Mouse (Mus musculus): ENCODE data around the gene Gm17428. TPM values are rescaled to one million over a fixed set of nuclear protein-coding genes. Genes with fewer than 3 reads are reported as not detected.

Gm17428 gene
- not detected in 2 replicates for polyA plus RNA-seq (2014; fragmentation: Nextera tagmentation; extraction: Ambion mirVana)

- no peaks in the 10 kb centered on the region for H3K9me3 ChIP-seq (replicated peaks; ENCODE audit: control insufficient read depth, low read length)
- H3K27ac ChIP-seq (replicated peaks; ENCODE audit: low read depth, low read length): no peak within 1 kb of the TSS
- 68% methylated on average over 1 of the region's 1 CpGs for WGBS
- no peaks in the 10 kb centered on the region for H3K27me3 ChIP-seq (ENCODE audit: control insufficient read depth, insufficient read depth, low read length)
- ATAC-seq (replicated peaks; ENCODE audit: insufficient number of reproducible peaks, low FRiP score, low TSS enrichment, low read depth) (no peak), DNase-seq (ENCODE audit: low spot score) (no peak)
- no peak within 1 kb of the TSS for H3K9ac ChIP-seq (replicated peaks; ENCODE audit: low read length)
- H3K4me3 ChIP-seq (ENCODE audit: low read depth, low read length): no peak within 1 kb of the TSS
- no peak within 1 kb of the TSS for H3K4me2 ChIP-seq (ENCODE audit: low read depth, low read length)
- no peaks in the 10 kb centered on the region for H3K36me3 ChIP-seq (replicated peaks; ENCODE audit: control insufficient read depth, insufficient read depth, low read depth, low read length)
- H3K4me1 ChIP-seq (ENCODE audit: control insufficient read depth, insufficient read depth, low read length): no peaks in the 10 kb centered on the region
Measured at GRCm38 (mm10) chr14:54976633-54977032, at the start of gene Gm17428. Gm17428 (plus strand) TSS chr14:54976933.

- Histone ChIP-seq H3K36me3 (replicated peaks; ENCODE audit: control insufficient read depth, insufficient read depth, low read depth, low read length) (no peaks in the 10 kb centered on the region; the same call in 1 of the 2 replicates), H3K27me3 (ENCODE audit: control insufficient read depth, insufficient read depth, low read length) (no peaks in the 10 kb centered on the region), H3K9ac (replicated peaks; ENCODE audit: low read length) (peak overlapping the region; percentile 98), H3K4me1 (ENCODE audit: control insufficient read depth, insufficient read depth, low read length) (peaks cover 11% of the 10 kb centered on the region), H3K4me2 (ENCODE audit: low read depth, low read length) (peak overlapping the region; percentile 97), H3K27ac (replicated peaks; ENCODE audit: low read depth, low read length) (peak overlapping the region; percentile 99), H3K9me3 (replicated peaks; ENCODE audit: control insufficient read depth, low read length) (no peaks in the 10 kb centered on the region), H3K4me3 (ENCODE audit: low read depth, low read length) (peak overlapping the region; percentile 49)
- ATAC-seq (replicated peaks; ENCODE audit: insufficient number of reproducible peaks, low FRiP score, low TSS enrichment, low read depth) (no peak), DNase-seq (ENCODE audit: low spot score) (no peak)
- 15% methylated on average over 7 of the region's 7 CpGs for WGBS
Measured at GRCm38 (mm10) chr14:54927296-54927695, 49.4 kb upstream of the Gm17428 start.

DNA sequence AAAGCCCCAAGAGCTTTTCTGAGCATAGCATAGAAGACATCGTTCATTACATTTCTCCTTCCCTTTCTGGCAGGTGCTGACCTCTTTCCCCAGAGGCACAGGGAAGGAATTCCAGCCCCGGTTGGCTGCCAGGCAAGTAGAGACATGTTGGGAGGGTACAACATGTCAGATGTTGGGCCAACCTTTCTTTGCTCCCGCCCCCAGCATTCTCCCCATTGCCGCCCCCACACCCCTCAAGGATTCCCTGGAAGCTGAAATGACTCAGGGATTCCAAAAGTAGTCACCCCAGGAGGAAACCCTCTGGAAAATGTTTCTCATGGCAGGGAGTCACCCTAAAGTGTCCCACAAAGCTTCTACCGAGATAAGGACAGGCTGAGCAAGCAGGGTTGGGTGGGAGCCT is 46.9 kb upstream of the Gm17428 start:
- no peaks in the 10 kb centered on the region for H3K9me3 ChIP-seq (replicated peaks; ENCODE audit: control insufficient read depth, low read length)
- H3K27me3 ChIP-seq (ENCODE audit: control insufficient read depth, insufficient read depth, low read length): no peaks in the 10 kb centered on the region
- no peak overlapping the region for H3K4me2 ChIP-seq (ENCODE audit: low read depth, low read length)
- WGBS: 67% methylated on average over 5 of the region's 5 CpGs
- no peak for DNase-seq (ENCODE audit: low spot score)
- peaks cover 9% of the 10 kb centered on the region for H3K4me1 ChIP-seq (ENCODE audit: control insufficient read depth, insufficient read depth, low read length)
- H3K4me3 ChIP-seq (ENCODE audit: low read depth, low read length): no peak overlapping the region
- H3K36me3 ChIP-seq (replicated peaks; ENCODE audit: control insufficient read depth, insufficient read depth, low read depth, low read length): no peaks in the 10 kb centered on the region
- no peak overlapping the region for H3K9ac ChIP-seq (replicated peaks; ENCODE audit: low read length)
- no peak for ATAC-seq (replicated peaks; ENCODE audit: insufficient number of reproducible peaks, low FRiP score, low TSS enrichment, low read depth)
- H3K27ac ChIP-seq (replicated peaks; ENCODE audit: low read depth, low read length): no peak overlapping the region

DNA sequence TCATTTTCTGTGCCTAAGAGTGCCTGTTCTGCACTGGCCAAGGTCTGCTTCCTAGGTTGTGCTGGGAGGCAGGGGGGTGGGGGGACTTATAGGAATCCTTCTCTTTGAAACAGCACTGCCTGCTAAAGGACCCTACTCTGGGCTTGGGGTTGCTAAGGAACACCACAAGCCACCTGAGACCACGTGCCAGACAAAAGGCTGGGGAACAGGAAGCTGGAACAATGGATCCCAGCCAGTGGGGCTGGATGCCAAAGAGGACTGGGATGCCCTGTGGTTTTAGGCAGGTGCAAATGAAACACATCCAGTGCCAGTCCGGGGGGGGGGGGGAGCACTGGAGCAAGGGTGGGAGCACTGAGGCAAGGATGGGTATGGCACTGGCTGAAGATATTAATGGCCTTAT is 46.3 kb upstream of the Gm17428 start:
- no peak overlapping the region for H3K9ac ChIP-seq (replicated peaks; ENCODE audit: low read length)
- H3K27ac ChIP-seq (replicated peaks; ENCODE audit: low read depth, low read length): no peak overlapping the region
- no peaks in the 10 kb centered on the region for H3K36me3 ChIP-seq (replicated peaks; ENCODE audit: control insufficient read depth, insufficient read depth, low read depth, low read length)
- DNase-seq (ENCODE audit: low spot score) (no peak), ATAC-seq (replicated peaks; ENCODE audit: insufficient number of reproducible peaks, low FRiP score, low TSS enrichment, low read depth) (no peak)
- 28% methylated on average over 2 of the region's 2 CpGs for WGBS
- no peak overlapping the region for H3K4me2 ChIP-seq (ENCODE audit: low read depth, low read length)
- H3K9me3 ChIP-seq (replicated peaks; ENCODE audit: control insufficient read depth, low read length): no peaks in the 10 kb centered on the region
- no peaks in the 10 kb centered on the region for H3K27me3 ChIP-seq (ENCODE audit: control insufficient read depth, insufficient read depth, low read length)
- H3K4me1 ChIP-seq (ENCODE audit: control insufficient read depth, insufficient read depth, low read length): peaks cover 5% of the 10 kb centered on the region
- H3K4me3 ChIP-seq (ENCODE audit: low read depth, low read length): no peak overlapping the region

- Histone ChIP-seq H3K4me3 (ENCODE audit: low read depth, low read length) (no peak within 1 kb of the TSS), H3K4me2 (ENCODE audit: low read depth, low read length) (no peak within 1 kb of the TSS), H3K27ac (replicated peaks; ENCODE audit: low read depth, low read length) (no peak within 1 kb of the TSS), H3K9ac (replicated peaks; ENCODE audit: low read length) (0 out of 2 replicates have a peak within 1 kb of the TSS, but pooled peaks have one; percentile 6), H3K36me3 (replicated peaks; ENCODE audit: control insufficient read depth, insufficient read depth, low read depth, low read length) (no peaks in the 10 kb centered on the region), H3K27me3 (ENCODE audit: control insufficient read depth, insufficient read depth, low read length) (no peaks in the 10 kb centered on the region), H3K9me3 (replicated peaks; ENCODE audit: control insufficient read depth, low read length) (no peaks in the 10 kb centered on the region), H3K4me1 (ENCODE audit: control insufficient read depth, insufficient read depth, low read length) (peaks cover 8% of the 10 kb centered on the region; the same call in 1 of the 2 replicates)
- WGBS: 37% methylated on average over 6 of the region's 6 CpGs
- DNase-seq (ENCODE audit: low spot score) (no peak), ATAC-seq (replicated peaks; ENCODE audit: insufficient number of reproducible peaks, low FRiP score, low TSS enrichment, low read depth) (no peak)
Measured at GRCm38 (mm10) chr14:54932645-54933150, 44.0 kb upstream of the Gm17428 start, which contains the start of gene Il25. Il25 (plus strand) TSS chr14:54932695.

DNA sequence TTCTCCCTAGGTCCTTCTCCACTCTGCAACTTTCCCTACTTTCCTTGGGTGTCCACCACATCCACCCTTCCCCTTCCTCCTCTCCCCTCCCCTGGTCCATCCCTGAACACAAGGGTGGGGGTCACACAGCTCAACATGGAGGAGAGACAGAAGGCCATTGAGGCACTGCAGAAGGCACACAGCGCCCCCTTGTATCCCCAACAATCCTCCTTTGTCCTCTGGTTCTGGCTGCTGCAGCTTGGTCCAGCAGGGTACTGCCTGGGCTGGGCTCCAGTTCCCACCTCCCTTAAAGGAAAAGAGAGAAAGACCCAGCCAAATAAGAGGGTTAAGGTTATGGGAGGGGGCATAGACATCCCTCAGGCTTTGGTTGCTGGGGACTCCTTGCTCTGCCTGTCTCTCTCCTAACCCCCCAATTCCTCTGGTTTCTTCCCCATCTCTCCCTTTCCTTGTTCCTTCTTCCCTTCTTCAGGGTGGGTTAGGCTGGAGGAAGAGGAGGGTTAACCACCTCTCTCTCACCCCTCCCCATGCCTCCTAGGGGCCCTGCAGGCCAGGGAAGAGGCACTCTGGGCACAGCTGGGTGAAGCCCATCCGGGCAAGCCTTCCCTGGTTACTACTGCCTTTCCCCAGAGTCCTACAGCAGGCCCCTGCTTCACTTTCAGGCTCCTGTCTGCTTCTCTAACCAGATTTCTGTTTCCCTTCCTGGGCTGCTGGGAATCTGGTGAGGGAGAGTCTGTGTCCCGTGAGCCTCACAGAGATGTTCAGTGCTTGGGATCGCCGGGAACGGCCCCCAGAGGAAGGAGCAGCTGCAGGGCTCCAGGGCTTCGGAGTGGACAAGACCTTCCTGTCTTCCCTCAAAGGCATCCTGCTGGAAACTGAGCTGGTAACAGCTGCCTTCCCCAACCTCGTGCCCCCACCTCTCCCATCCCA is 40.6 kb upstream of the Gm17428 start, which contains the start of gene Cmtm5:
Cmtm5 (plus strand) TSS at position 358 of the 927 bp plus-strand sequence.
- DNase-seq (ENCODE audit: low spot score): no peak
- peak within 1 kb of the TSS; percentile 52 for H3K9ac ChIP-seq (replicated peaks; ENCODE audit: low read length)
- H3K4me3 ChIP-seq (ENCODE audit: low read depth, low read length): no peak within 1 kb of the TSS
- peak within 1 kb of the TSS; percentile 52 for H3K27ac ChIP-seq (replicated peaks; ENCODE audit: low read depth, low read length)
- peaks cover 7% of the 10 kb centered on the region; the same call in 1 of the 2 replicates for H3K4me1 ChIP-seq (ENCODE audit: control insufficient read depth, insufficient read depth, low read length)
- 11% methylated on average over 8 of the region's 8 CpGs for WGBS
- ATAC-seq (replicated peaks; ENCODE audit: insufficient number of reproducible peaks, low FRiP score, low TSS enrichment, low read depth): no peak
- H3K36me3 ChIP-seq (replicated peaks; ENCODE audit: control insufficient read depth, insufficient read depth, low read depth, low read length): no peaks in the 10 kb centered on the region
- no peaks in the 10 kb centered on the region for H3K27me3 ChIP-seq (ENCODE audit: control insufficient read depth, insufficient read depth, low read length)
- H3K4me2 ChIP-seq (ENCODE audit: low read depth, low read length): no peak within 1 kb of the TSS; the same call in 1 of the 2 replicates
- no peaks in the 10 kb centered on the region for H3K9me3 ChIP-seq (replicated peaks; ENCODE audit: control insufficient read depth, low read length)

DNA sequence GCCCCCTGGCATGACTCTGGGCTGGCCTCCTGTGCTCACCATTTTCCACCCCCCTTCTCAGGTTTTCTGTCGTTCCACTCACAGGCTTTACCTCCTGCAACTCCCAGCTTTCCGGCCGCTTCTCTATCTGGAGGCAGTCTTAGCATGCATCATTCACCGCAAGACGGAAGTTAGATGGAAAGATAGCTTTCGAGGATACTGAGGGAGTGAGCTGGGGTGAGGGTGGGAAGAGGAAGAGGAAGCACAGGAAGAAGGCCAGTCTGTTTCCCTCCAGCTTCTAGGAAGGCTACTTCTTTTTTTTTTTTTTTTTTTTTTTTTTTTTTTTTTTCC is 39.9 kb upstream of the Gm17428 start:
- no peaks in the 10 kb centered on the region for H3K27me3 ChIP-seq (ENCODE audit: control insufficient read depth, insufficient read depth, low read length)
- ATAC-seq (replicated peaks; ENCODE audit: insufficient number of reproducible peaks, low FRiP score, low TSS enrichment, low read depth) (no peak), DNase-seq (ENCODE audit: low spot score) (peak; percentile 28)
- no peak overlapping the region for H3K4me2 ChIP-seq (ENCODE audit: low read depth, low read length)
- 31% methylated on average over 6 of the region's 6 CpGs for WGBS
- no peaks in the 10 kb centered on the region for H3K9me3 ChIP-seq (replicated peaks; ENCODE audit: control insufficient read depth, low read length)
- no peak overlapping the region for H3K4me3 ChIP-seq (ENCODE audit: low read depth, low read length)
- peak overlapping the region; percentile 52 for H3K9ac ChIP-seq (replicated peaks; ENCODE audit: low read length)
- no peaks in the 10 kb centered on the region for H3K36me3 ChIP-seq (replicated peaks; ENCODE audit: control insufficient read depth, insufficient read depth, low read depth, low read length)
- peaks cover 7% of the 10 kb centered on the region; the same call in 1 of the 2 replicates for H3K4me1 ChIP-seq (ENCODE audit: control insufficient read depth, insufficient read depth, low read length)
- no peak overlapping the region for H3K27ac ChIP-seq (replicated peaks; ENCODE audit: low read depth, low read length)

Measured in embryonic facial prominence, embryonic 11.5 days (tissue).